Comparison of ENCODE assay signal across 8 mouse cellular contexts in genomic region chr9:107567702-107568319, GRCm38 (mm10). TPM values are rescaled to one million over a fixed set of nuclear protein-coding genes. Genes with fewer than 3 reads are reported as not detected.
DNase-seq lines count a peak whose midpoint lies in the region; ATAC-seq and TF ChIP-seq lines count a peak whose summit lies in the region.

Gene Hyal2, plus strand, starts transcription at chr9:107567945.

- DNase-seq in thymus, adult 2 months = no peak
- DNase-seq in thymus, postnatal 10 days (ENCODE audit: low spot score in 2 of 2) = no peak
- DNase-seq in heart, postnatal 4 days = peak; percentile 42
- no peak for DNase-seq in layer of hippocampus, postnatal 14 days (ENCODE audit: low spot score in 2 of 2)
- DNase-seq in lung, postnatal 25 days (ENCODE audit: low spot score) = peak; percentile 62
- DNase-seq in cerebellum, postnatal 36 days = no peak
- no peak for DNase-seq in urinary bladder, postnatal 14 days (ENCODE audit: low spot score)

- H3K4me1 ChIP-seq in thymus, adult 2 months (replicated peaks; ENCODE audit: control insufficient read depth, insufficient read depth, low read length) = peaks cover 34% of the 10 kb centered on the region
- peaks cover 68% of the 10 kb centered on the region for H3K4me1 ChIP-seq in forebrain, embryonic 13.5 days

- peak within 1 kb of the TSS; percentile 85 for H3K4me3 ChIP-seq in thymus, adult 2 months (ENCODE audit: control insufficient read depth, insufficient read depth, low read length)
- peak within 1 kb of the TSS; percentile 79 for H3K4me3 ChIP-seq in forebrain, embryonic 13.5 days

- H3K27me3 ChIP-seq in thymus, adult 2 months (ENCODE audit: control insufficient read depth, insufficient read depth, low read length) = no peaks in the 10 kb centered on the region
- no peaks in the 10 kb centered on the region for H3K27me3 ChIP-seq in forebrain, embryonic 13.5 days

- 81% methylated on average over 18 of the region's 18 CpGs for WGBS in thymus, adult 2 months
- 3% methylated on average over 18 of the region's 18 CpGs for WGBS in forebrain, embryonic 13.5 days

- H3K9me3 ChIP-seq in forebrain, embryonic 13.5 days (replicated peaks) = no peaks in the 10 kb centered on the region

- peak within 1 kb of the TSS; percentile 95 for H3K4me2 ChIP-seq in forebrain, embryonic 13.5 days

- no peak for TF ChIP-seq CTCF in thymus, adult 2 months (IDR thresholded peaks at IDR 0.05; ENCODE audit: borderline replicate concordance, control insufficient read depth, extremely low read depth, insufficient read depth, low read length, poor library complexity)

- ATAC-seq in forebrain, embryonic 13.5 days = no peak

- H3K36me3 ChIP-seq in thymus, adult 2 months (ENCODE audit: control insufficient read depth, insufficient read depth, low read length) = no peaks in the 10 kb centered on the region; the same call in 1 of the 2 replicates
- H3K36me3 ChIP-seq in forebrain, embryonic 13.5 days (ENCODE audit: poor library complexity, severe bottlenecking) = peaks cover 47% of the 10 kb centered on the region

- TF ChIP-seq POLR2A in thymus, adult 2 months (IDR thresholded peaks at IDR 0.05; ENCODE audit: control insufficient read depth, extremely low read depth, insufficient read depth, low read length, poor library complexity) = no peak

- H3K9ac ChIP-seq in forebrain, embryonic 13.5 days = peak within 1 kb of the TSS; percentile 89

- H3K27ac ChIP-seq in thymus, adult 2 months (ENCODE audit: control insufficient read depth, insufficient read depth, low read length) = no peak within 1 kb of the TSS
- peak within 1 kb of the TSS; percentile 87 for H3K27ac ChIP-seq in forebrain, embryonic 13.5 days

RNA-seq across cellular contexts. Expression of gene Hyal2, which starts in this region (rescaled TPM):
- polyA plus RNA-seq in thymus, adult 2 months (2012; rRNA removed) = 35.6 and 39.8 TPM in 2 replicates
- 85.4 and 99.5 TPM in 2 replicates for polyA plus RNA-seq in forebrain, embryonic 13.5 days (2015; fragmentation: Nextera tagmentation; extraction: Ambion mirVana)
- 10 to 100 TPM; 43.4 to 49.7 TPM for total RNA-seq in heart, postnatal 4 days (2021)
- total RNA-seq in layer of hippocampus, postnatal 14 days (2021) = 10 to 100 TPM; 14.6 to 16.8 TPM

Comparison
In these comparisons a context has a peak if more than half of its experiments do, and no peak if none do; other contexts are left out.
1. DNase-seq: peak in heart, postnatal 4 days (single experiment) and lung, postnatal 25 days (single experiment); none in thymus, adult 2 months (single experiment), thymus, postnatal 10 days (0 of 2), layer of hippocampus, postnatal 14 days (0 of 2), cerebellum, postnatal 36 days (0 of 2) and urinary bladder, postnatal 14 days (single experiment).